Mouse (Mus musculus): ENCODE measurements at regions not wholly inside any gene's neighbourhood (a gene's known extent, or its start where the extent isn't known, plus 50 kb on each side); places are given as distances from the start of the nearest gene placed in this dataset.
A peak's percentile ranks its signal among the peaks of the same experiment; 100 is the strongest.

- DNase-seq (ENCODE audit: low spot score in 2 of 2) = peak in 1 of 2 experiments; percentile 29
Measured at GRCm38 (mm10) chr6:126481257-126481656, 54.0 kb downstream of the Kcna5 start.

- no peak for DNase-seq (ENCODE audit: low spot score in 2 of 2)
Measured at GRCm38 (mm10) chr6:126477506-126477905, 57.7 kb downstream of the Kcna5 start.

- no peak for DNase-seq (ENCODE audit: low spot score in 2 of 2)
Measured at GRCm38 (mm10) chr6:126476758-126477157, 58.5 kb downstream of the Kcna5 start.

DNA sequence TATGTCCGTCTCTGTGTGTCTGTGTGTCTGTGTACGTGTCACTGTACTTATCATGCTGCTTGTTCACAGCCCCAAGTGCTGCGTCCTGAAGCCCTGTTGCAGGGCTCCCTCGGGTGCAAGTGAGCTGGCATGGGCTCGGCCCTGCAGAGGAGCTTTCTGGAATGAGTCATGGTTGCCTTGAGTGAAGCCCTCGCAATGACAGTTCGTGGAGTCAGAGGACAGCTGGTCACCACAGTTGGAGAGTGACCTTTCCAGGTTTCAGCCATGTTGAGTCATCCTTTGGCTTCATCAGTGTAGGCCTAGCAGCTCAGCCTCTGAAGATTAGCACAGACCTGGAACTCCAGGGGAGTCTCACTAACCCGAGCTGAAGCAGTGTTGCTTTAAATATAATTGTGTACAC, 59.7 kb downstream of the Kcna5 start:
- DNase-seq (ENCODE audit: low spot score in 2 of 2) = peak in 1 of 2 experiments; percentile 18

DNA sequence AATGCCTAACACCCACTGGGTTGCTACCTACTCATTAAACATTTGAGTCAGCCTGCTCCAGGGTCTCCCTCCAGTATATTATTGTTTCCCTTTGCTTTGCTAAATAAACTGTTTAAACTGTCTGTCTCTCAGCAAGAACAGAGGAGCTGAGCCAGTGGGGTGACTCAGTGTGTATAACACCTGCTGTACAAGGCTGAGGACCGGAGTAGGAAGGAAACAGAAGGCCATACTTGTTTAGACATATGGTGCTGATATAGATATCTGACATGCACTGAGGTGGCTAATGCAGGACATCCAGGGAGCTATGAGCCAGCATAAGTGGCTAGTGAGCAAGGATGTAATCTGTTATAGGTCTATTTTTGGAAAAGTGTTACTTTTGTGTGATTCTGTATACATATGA, 81.5 kb downstream of the Kcna5 start:
- no peak for DNase-seq (ENCODE audit: low spot score in 2 of 2)

GRCm38 (mm10) chr6:126445519-126445918, 89.7 kb downstream of the Kcna5 start:
- DNase-seq (ENCODE audit: low spot score in 2 of 2) = no peak

DNA sequence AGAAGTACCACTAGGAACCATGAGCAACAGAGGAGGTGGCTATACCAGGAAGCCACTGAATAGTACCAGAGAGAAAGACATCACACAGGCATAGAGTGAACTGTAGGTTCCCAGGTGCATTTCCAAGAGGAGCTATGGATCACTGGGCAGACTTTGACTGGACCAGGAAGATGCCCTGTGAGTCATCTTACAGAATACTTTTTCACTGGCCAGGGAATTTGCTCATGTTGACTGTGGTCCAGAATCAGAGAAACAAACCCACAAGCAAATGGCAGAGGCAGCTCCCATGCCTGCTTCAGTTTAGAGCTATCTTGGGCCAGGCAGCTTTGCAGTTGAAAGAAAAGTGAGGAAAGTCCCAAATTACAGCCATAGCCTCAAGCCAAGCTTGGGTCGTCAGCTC, 95.0 kb downstream of the Kcna5 start:
- no peak for DNase-seq (ENCODE audit: low spot score in 2 of 2)

DNA sequence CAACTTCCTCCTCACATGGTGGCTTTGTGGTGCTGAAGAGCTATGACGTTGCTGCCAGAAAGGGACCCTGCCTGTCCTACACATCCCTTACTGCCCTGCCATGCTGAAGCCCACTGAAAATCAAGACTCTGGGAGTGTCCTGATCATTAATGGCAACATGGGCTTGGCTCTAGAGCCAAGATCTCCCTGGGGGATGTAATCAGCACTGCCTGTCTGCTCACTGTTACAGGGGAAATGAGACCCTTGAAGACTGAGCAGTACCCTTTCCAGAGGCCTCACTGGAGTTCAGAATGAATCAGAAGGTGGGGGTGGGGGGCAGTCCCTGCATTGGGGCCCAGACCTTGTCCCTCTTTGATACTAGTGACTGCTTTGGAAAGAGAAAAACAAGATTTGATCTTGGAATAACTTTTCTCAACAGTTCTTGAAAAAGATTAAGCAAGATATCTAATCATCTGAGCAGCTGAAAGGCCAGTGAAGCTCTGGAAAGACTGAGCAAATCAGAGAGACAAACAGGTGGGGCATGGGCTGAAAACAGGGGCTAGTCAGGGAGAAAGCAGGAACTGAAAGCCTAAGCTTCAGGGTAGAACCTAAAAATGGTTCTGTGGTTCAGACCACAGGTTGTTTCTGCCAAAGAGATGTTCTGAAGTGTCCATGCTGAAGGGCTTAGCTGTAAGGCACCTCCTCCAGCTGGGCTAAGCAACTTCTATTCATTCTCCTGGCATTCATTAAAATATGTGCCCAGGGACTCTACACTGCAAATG, 97.1 kb downstream of the Kcna5 start:
- no peak for DNase-seq (ENCODE audit: low spot score in 2 of 2)

- no peak for DNase-seq (ENCODE audit: low spot score in 2 of 2)
Measured at GRCm38 (mm10) chr6:126427208-126427607, 108.0 kb downstream of the Kcna5 start.

- peak in 1 of 2 experiments; percentile 18 for DNase-seq (ENCODE audit: low spot score in 2 of 2)
Measured at GRCm38 (mm10) chr6:126405736-126406135, 129.5 kb downstream of the Kcna5 start.

GRCm38 (mm10) chr6:126404331-126405070, 130.7 kb downstream of the Kcna5 start:
- DNase-seq (ENCODE audit: low spot score in 2 of 2) = no peak

DNA sequence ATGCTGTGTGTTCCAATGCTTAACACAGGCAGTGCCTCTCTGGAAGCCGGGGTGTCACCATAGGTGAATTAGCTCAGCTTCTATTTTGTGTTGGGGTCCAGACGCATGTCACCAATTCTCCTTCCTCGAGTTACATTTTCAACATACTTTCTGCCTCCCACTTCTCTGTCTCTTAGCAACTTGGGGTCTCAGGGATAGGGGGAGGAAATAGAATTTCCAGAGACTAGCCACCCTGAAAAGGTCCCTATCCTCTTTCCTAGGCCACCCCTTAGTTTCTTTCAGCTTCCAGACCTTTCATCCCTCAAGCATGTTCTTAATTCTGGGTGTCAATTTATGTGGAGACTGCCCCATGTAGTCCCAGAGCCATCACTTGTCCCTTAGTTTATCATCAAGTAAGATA, 135.6 kb downstream of the Kcna5 start:
- no peak for DNase-seq (ENCODE audit: low spot score in 2 of 2)

GRCm38 (mm10) chr6:126398641-126399040, 136.6 kb downstream of the Kcna5 start:
- DNase-seq (ENCODE audit: low spot score in 2 of 2) = no peak

- DNase-seq (ENCODE audit: low spot score in 2 of 2) = no peak
Measured at GRCm38 (mm10) chr6:126395015-126395414, 140.2 kb downstream of the Kcna5 start.

- no peak for DNase-seq (ENCODE audit: low spot score in 2 of 2)
Measured at GRCm38 (mm10) chr6:126394111-126394809, 141.0 kb downstream of the Kcna5 start.

- DNase-seq (ENCODE audit: low spot score in 2 of 2) = no peak
Measured at GRCm38 (mm10) chr6:126384210-126385012, 150.8 kb downstream of the Kcna5 start.

GRCm38 (mm10) chr6:126377216-126377615, 158.0 kb downstream of the Kcna5 start:
- no peak for DNase-seq (ENCODE audit: low spot score in 2 of 2)

- no peak for DNase-seq (ENCODE audit: low spot score in 2 of 2)
Measured at GRCm38 (mm10) chr6:126374970-126375620, 160.1 kb downstream of the Kcna5 start.

DNA sequence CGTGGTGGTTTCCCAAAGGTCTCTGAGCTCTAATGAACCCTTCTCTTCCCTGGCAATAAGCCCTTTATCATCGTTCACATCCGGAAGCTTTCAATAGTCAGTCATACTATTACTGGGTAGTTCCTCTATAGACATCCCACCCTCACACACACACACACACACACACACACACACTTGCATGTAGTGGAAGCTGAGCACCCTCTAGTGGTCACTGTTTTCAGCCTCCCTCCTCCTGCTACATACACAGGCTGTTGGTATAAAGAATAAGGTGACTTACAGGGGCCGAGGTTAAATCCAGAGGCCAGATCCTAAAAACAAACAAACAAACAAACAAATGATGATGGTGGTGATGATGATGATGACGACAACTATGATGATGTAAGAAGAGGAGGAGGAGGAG, 163.2 kb downstream of the Kcna5 start:
- peak in 1 of 2 experiments; percentile 32 for DNase-seq (ENCODE audit: low spot score in 2 of 2)

DNA sequence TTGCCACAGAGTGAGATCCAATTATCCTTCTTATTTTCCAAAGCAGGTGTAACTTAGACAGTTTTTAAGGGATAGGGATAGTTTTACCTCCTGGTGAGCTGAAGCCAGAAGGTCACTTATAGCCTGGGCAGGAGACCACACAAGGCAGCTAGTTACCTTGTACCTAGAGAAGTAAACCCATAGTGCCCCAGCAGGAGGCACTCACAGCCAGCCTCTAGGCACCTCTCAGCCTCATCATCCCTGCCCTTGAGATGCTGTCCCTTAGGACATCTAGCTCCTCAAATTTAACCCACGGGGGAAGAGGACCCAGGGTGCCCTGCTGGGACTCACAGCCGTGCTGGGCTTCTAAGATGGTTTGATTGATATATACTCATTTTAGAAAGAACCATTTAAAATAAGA, 163.7 kb downstream of the Kcna5 start:
- DNase-seq (ENCODE audit: low spot score in 2 of 2) = no peak

DNA sequence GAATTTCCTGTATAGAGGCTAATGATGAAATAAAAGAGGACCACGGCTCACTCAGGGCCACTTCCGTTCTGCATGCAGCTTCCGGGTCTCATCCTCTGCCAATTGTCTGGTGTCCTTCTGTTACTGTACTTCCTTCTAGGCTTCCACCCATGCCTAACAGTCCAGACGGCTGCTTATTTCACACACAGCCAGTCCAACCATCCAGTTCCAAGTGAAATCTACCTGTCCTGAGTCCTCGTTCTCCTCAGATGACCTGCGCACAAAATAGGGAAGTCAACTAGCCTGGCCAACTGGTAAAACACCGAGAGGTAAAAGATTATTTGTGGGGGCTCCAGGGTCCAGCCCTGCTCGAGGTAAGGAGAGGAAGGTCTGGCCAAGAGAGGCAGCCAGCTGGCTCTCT, 169.7 kb downstream of the Kcna5 start:
- DNase-seq (ENCODE audit: low spot score in 2 of 2) = no peak
